In the genomic region with DNA sequence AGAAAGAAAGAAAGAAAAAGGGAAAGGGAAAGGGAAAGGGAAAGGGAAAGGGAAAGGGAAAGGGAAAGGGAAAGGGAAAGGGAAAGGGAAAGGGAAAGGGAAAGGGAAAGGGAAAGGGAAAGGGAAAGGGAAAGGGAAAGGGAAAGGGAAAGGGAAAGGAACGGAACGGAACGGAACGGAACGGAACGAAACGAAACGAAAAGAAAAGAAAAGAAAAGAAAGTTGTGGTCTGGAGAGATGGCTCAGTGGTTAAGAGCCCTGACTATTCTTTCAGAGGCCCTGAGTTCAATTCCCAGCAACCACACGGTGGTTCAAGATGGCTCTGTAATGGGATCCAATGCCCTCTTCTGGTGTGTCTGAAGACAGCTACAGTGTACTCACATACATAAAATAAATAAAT, we compare ENCODE assay signal across 13 mouse cellular contexts. TPM values are rescaled to one million over a fixed set of nuclear protein-coding genes. Genes with fewer than 3 reads are reported as not detected.
DNase-seq lines count a peak whose midpoint lies in the region; ATAC-seq and TF ChIP-seq lines count a peak whose summit lies in the region.
"Not testable (repeated sequence)": the region's sequence is repeated elsewhere in the genome, so short reads cannot be mapped to it uniquely, and the experiment has no call there.
"Had no signal": no experiment of that assay in that cellular context is flagged by ENCODE, and none has a peak within 500 bp of the region (broad histone marks: within the 10 kb centered on the region; RNA-seq: fewer than 3 reads in every experiment).

No protein-coding gene starts in this region.

- peaks cover 33% of the 10 kb centered on the region for H3K36me3 ChIP-seq in ES-E14 (ENCODE audit: control insufficient read depth, insufficient read depth, low read length, poor library complexity, severe bottlenecking)
- not testable (repeated sequence) for H3K36me3 ChIP-seq in forebrain, embryonic 11.5 days (ENCODE audit: control insufficient read depth, insufficient read depth, low read length); splenic B cell, adult 2 months (ENCODE audit: control insufficient read depth, insufficient read depth, low read length, poor library complexity, severe bottlenecking)

- not testable (repeated sequence) for H3K27ac ChIP-seq in ES-E14 (ENCODE audit: insufficient read depth, low read depth, low read length, poor library complexity, severe bottlenecking); forebrain, embryonic 11.5 days (ENCODE audit: low read depth, low read length)

- WGBS in forebrain, embryonic 11.5 days = 98% methylated on average over 9 of the region's 9 CpGs

- H3K9me3 ChIP-seq in ES-E14 (ENCODE audit: control insufficient read depth, insufficient read depth, low read depth, low read length); forebrain, embryonic 11.5 days (ENCODE audit: control insufficient read depth, low read length): not testable (repeated sequence)

- DNase-seq in B cell, adult 2 months = peak; percentile 23 to 30
- DNase-seq in CD4-positive helper T cell, adult 2 months (ENCODE audit: low read depth, low spot score) = peak; percentile 46
- DNase-seq in CD4-positive, CD25-positive, alpha-beta regulatory T cell, adult 2 months (ENCODE audit: low read depth, low spot score) = peak; percentile 42
- not testable (repeated sequence) for DNase-seq in ES-E14 (ENCODE audit: low read depth, low spot score)
- DNase-seq in forebrain, embryonic 11.5 days (ENCODE audit: low spot score) = peak; percentile 29
- peak; percentile 73 for DNase-seq in induced T-regulatory cell, adult 2 months (ENCODE audit: low read depth)
- peak; percentile 58 for DNase-seq in splenic B cell, adult 2 months (ENCODE audit: low read depth, low spot score)

- H3K9ac ChIP-seq in ES-E14 (ENCODE audit: insufficient read depth, low read depth, low read length, poor library complexity, severe bottlenecking); forebrain, embryonic 11.5 days (ENCODE audit: low read length): not testable (repeated sequence)

- not testable (repeated sequence) for H3K4me2 ChIP-seq in forebrain, embryonic 11.5 days (ENCODE audit: low read depth, low read length, severe bottlenecking)

- not testable (repeated sequence) for H3K27me3 ChIP-seq in forebrain, embryonic 11.5 days (ENCODE audit: control insufficient read depth, insufficient read depth, low read length); splenic B cell, adult 2 months (ENCODE audit: control insufficient read depth, insufficient read depth, low read length, poor library complexity, severe bottlenecking)

- not testable (repeated sequence) for H3K4me1 ChIP-seq in ES-E14 (ENCODE audit: control insufficient read depth in 2 of 2, insufficient read depth in 2 of 2, low read length in 2 of 2, poor library complexity in 1 of 2); forebrain, embryonic 11.5 days (replicated peaks; ENCODE audit: control insufficient read depth, insufficient read depth, low read length)

- H3K4me3 ChIP-seq in ES-E14 (ENCODE audit: insufficient read depth in 1 of 2, low read depth in 1 of 2, low read length in 2 of 2, poor library complexity in 1 of 2, severe bottlenecking in 1 of 2); forebrain, embryonic 11.5 days (ENCODE audit: low read depth, low read length): not testable (repeated sequence)

- ATAC-seq in CD4-positive, CD25-positive, alpha-beta regulatory T cell, adult 4 months = peak; percentile 43
- not testable (repeated sequence) for ATAC-seq in forebrain, embryonic 11.5 days (replicated peaks; ENCODE audit: low FRiP score)

- in situ Hi-C loops in ES-E14 (cut with MboI; ENCODE audit: low sequenced_read_pairs in 2 of 2, unreplicated experiment in 2 of 2) = not testable (repeated sequence)

TF ChIP-seq in ES-E14, 5 proteins besides CTCF, POLR2A, EP300 and RAD21:
- 0 out of 2 replicates have a peak, but pooled peaks have one; percentile 11 for TF ChIP-seq MAFK (IDR thresholded peaks at IDR 0.05; ENCODE audit: insufficient read depth, low read depth, low read length)

RNA-seq across cellular contexts. Expression of a gene that starts 18.3 kb away (rescaled TPM):
- 10 to 100 TPM; 37.0 to 55.1 TPM for polyA plus RNA-seq in CD4-positive, CD25-positive, alpha-beta regulatory T cell, adult 4 months (2017; shearing (Covaris generic))
- total RNA-seq in ES-E14 (2012; rRNA removed) = 45.2 and 66.4 TPM in 2 replicates
- polyA plus RNA-seq in forebrain, embryonic 11.5 days (2014; fragmentation: Nextera tagmentation; extraction: Ambion mirVana) = 36.7 and 39.4 TPM in 2 replicates

RNA-seq across cellular contexts. Expression of a gene that starts 21.8 kb away (rescaled TPM):
- polyA plus RNA-seq in CD4-positive, CD25-positive, alpha-beta regulatory T cell, adult 4 months (2017; shearing (Covaris generic)) = 10 to 100 TPM; 65.0 to 65.3 TPM
- 0.53 and 0.62 TPM in 2 replicates for total RNA-seq in ES-E14 (2012; rRNA removed)
- polyA plus RNA-seq in forebrain, embryonic 11.5 days (2014; fragmentation: Nextera tagmentation; extraction: Ambion mirVana) = 0.28 and 0.55 TPM in 2 replicates
- total RNA-seq: adrenal gland, adult 18-20 months; MEL had no signal
- polyA plus RNA-seq: adrenal gland, adult 2 months; C2C12; G1E had no signal

Comparison
In these comparisons a context has a peak if more than half of its experiments do, and no peak if none do; other contexts are left out.
1. RNA of a gene that starts 21.8 kb away (polyA plus RNA-seq): 65.0 to 65.3 TPM in CD4-positive, CD25-positive, alpha-beta regulatory T cell, adult 4 months; 0.28 to 0.55 TPM in forebrain, embryonic 11.5 days; every median in the first group is over 10 times any median in the second.